Mouse (Mus musculus) gonadal fat pad, adult 2 months (tissue): ENCODE data around the gene Gm28048. TPM values are rescaled to one million over a fixed set of nuclear protein-coding genes. Genes with fewer than 3 reads are reported as not detected.

Experiments
- DNase-seq: peaks from one replicate; pipeline ENCODE4 v3.0.0-alpha.2; 2012; ENCODE audit warnings: low read depth
- polyA plus RNA-seq: library from polyadenylated mRNA; depleted of rRNA; stranded (reverse); fragments of >200 nt; gene quantifications from 2 replicates; pipeline ENCODE4 v1.2.3, GENCODE M21; 2012

Gm28048 gene
- polyA plus RNA-seq, 1 experiment = 0.49 TPM

DNA sequence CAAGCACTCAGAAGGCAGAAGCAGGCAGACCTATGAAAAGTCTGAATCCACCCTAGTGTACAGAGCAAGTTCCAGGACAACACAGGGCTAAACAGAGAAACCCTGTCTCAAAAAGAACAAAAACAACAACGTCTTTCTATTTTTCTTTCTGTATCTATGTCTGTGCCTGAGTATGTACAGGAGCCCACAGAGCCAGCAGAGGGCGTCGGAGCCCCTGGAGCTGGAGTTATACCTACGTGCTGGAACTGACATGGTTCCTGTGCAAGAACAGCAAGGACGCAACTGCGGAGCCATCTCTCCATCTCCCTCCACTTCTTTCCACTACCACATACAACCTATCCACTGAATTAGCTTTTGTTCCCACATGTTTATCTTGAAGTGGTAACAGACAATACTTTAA, 31.8 kb downstream of the Gm28048 start:
- no peak for DNase-seq

DNA sequence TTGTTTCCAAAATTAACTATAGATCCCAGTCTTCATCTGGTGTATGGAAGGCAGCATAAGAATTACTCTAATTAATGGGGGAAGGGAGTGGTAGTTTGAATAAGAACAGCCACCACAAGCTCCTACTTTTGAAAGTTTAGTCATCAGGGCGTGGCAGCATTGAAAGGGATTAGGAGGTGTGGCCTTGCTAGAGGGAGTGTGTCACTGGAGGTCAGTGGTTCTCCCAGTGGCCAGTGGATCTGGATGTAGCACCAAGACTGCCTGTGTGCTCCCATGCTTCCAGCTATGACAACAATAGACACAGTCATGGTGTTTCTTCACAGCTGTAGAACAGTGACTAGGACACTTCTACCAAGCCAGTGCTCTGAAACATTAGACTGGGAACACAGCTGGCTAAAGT, 32.8 kb downstream of the Gm28048 start:
- DNase-seq = no peak

DNA sequence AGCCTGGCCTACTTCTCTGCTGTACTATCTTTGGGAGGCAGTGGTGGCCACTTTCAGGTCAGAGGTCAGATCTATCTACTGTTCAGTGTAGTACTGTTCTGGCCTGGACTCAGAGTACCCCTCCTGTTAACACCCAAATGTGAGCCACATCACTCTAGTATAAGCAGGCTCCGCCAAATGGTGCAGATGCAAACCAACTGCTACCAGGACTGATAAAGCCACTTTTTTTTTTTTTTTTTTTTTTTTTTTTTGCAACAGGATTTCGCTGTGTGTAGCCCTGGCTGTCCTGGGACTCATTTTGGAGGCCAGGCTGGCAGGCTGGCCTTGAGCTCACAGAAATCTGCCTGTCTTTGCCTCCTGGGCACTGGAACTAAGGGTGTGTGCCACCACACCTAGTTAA, 42.9 kb downstream of the Gm28048 start:
- DNase-seq = no peak

DNA sequence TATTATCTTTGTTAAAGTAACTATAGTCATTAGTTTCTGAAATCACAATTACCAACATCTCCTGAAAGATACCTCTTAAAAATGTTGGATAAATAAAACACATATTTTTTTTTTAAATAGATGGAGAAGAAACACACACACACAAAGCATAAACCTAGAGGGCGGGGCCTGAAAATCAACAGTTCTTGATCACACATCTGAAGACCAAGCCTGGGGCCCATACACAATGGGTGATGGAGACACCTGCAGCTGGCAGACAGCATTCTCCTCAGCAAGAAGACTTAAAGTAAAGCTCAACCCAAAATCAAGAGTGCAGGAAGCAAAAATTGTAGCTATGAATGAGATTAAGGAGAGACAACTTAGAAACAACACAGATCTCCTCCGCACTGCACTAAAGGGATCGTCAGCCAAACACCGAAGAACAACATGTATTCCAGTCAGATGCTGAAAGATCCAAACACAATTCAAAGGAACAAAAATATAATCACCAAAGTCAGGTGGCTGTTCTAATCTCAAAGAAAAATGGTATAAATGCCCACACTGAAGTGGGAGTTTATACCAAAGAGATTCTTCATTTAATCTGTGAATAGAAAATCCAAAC, 44.1 kb downstream of the Gm28048 start:
- no peak for DNase-seq

- no peak for DNase-seq
Observed at GRCm38 (mm10) chr11:22936446-22937125, 45.3 kb downstream of the Gm28048 start.

DNA sequence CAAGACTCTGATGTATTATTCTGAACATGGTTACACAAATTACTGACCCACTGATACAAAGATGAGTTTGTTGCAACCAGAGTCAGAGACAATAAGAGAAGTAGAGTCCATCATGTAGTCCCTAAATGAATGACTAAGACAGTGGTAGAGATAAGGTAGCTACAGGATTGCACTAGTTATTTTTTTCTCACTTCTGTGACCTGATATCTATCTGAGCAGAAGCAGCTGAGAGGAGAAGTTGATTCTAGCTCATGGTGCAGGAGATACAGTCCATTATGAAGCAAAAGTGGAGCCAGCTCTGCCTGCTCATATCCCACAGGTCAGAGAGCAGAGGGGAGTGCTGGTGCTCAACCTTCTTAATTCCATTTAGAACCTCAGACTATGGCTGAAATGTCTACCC, 49.7 kb downstream of the Gm28048 start:
- no peak for DNase-seq

DNA sequence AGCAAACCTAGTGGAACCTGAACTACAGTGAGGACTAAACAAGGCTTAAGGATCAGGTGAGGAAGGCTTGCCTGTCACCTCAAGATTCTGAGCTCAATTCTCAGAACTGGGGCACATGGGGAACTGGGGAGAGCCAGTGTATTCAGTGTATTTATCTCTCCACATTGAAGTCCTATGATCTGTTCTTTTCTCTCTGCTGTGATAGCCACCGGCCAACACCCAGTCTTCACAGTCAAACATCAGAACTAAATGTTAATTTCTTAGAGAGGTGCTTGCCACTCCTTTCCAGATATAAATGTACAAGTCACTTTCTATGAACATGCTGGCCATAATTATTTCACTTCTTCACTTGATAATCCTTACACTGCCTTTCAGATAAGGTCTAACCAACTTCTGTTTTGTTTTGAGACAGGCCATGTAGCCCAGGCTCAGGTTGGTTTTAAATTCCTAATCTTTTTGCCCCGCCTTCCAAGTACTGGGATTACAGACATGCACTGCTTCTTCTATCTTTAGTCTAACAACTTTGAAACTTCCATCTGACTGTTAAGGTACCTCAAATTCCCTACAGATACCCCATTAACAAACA, 50.5 kb downstream of the Gm28048 start:
- no peak for DNase-seq

DNA sequence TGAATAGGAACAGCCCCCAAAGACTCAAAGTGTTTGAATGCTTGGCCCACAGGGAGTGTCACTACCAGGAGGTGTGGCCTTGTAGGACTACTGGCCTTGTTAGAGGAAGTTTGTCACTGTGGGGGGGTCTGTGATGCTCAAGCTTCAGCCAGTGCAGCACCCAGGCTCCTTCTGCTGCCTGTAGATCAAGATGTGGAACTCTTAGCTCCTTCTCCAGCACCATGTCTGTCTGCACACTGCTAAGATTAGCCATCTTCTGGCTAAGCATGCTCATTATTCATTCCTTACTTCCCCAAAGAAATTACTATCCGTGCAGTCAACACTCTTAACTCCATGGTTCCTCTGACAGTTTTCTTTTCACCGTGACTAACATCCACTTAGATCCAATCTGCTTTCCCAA, 51.8 kb downstream of the Gm28048 start:
- no peak for DNase-seq

DNA sequence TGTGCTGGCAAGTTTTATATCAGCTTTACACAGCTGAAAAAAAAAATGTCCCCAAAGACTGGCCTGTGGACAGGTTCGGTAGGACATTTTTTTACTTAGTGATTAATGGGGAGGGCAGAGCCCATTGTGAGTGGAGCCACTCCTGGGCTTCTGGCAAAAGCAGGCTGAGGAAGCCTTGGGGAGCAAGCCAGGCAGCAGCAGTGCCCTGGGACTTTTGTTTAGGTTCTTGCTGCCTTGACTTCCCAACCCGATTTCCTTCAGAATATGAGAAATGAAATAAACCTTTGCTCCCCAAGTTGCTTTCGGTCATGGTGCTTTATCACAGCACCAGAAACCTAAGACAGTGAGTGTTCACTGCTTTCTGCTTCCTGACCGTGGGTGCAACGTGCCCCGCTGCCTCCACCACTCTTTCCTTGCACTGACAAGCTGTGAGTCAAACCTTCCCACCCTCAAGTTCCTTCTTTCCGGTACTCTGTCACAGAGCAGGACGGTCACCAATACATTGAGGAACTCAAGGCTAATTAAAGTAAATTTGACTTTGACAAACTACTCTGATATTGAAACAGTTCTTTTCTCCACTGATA, 53.2 kb downstream of the Gm28048 start:
- DNase-seq = no peak

- no peak for DNase-seq
Observed at GRCm38 (mm10) chr11:22923606-22924005, 58.3 kb downstream of the Gm28048 start.

DNA sequence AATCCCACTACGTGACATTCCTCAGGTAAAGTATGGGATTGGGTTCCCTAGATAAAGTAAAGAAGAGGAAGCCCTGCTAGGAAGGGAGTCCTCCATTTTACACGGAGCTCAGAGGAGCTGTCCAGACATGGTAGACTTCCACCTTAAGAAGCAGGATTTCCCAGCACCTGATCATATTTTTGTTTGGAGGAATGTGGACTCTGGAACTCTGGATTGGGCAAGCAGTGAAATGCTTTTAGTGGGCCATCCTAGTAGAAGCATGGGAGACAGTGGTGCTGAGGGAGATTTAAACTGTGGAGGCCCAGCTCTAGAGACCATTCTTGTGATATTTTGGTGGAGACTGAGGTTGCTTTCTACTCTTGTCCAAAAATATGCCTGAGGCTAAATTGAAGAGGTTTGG, 59.3 kb downstream of the Gm28048 start:
- DNase-seq = no peak

DNA sequence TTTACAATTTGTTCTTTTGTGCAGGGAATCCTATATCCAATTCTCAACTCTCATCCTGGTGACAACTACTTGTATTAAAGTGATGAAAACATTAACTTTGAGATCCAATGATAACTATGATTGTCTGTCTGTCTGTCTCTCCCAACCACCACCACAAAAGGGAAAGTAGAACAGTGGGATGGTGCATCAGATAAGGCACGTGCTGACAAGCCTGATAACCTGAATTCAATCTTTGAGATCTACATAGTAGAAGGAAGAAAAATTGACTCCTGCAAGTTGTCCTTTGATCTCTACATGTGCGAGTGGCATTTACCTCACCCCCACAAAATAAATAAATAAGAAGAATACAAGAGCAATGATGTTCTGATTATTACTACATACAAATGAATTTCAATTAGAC, 62.6 kb downstream of the Gm28048 start:
- DNase-seq = no peak

DNA sequence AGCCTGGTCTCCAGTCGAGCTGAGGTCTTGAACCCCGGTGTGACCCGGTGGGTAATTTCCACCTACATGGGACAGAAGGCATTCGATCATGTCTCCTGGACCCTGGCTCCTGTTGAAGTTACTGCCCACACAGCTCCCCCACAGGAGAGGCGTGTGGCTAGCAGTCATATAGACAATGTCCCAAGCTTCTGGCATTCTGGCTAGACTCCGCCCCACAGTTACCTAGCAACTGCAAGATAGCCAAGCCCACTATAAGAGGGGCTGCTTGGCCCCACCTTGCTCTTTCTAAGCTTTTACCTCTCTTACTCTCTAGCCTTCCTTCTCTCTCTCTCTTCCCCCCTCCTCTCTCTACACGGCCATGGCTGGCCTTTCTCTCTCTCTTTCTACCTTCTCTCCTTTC, 64.1 kb downstream of the Gm28048 start:
- no peak for DNase-seq

GRCm38 (mm10) chr11:22913744-22914143, 68.1 kb downstream of the Gm28048 start:
- DNase-seq = no peak

DNA sequence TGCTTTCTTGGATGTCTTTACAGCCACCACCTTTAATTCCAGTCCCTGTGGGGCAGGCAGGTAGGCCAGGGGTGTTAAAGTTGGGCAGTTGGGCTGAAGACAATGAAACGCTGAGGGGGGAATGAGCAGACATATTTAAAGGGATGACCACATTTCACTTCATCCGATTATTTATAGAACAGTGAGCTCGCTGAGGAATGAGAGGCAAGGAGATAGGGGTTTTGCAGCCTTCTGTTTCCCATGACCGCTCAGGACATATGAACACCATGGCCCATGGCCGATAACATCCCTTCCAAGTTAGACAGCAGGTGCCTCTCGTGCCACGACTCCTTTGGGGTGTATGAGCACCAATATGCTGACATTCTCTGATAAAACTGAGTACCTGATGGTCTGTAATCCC, 70.1 kb downstream of the Gm28048 start:
- no peak for DNase-seq

GRCm38 (mm10) chr11:22906453-22906865, 75.4 kb downstream of the Gm28048 start:
- no peak for DNase-seq

- no peak for DNase-seq
Observed at GRCm38 (mm10) chr11:22902923-22903322, 79.0 kb downstream of the Gm28048 start.

GRCm38 (mm10) chr11:22900041-22900440, 81.8 kb downstream of the Gm28048 start:
- no peak for DNase-seq

- DNase-seq = no peak
Observed at GRCm38 (mm10) chr11:22897642-22898041, 84.2 kb downstream of the Gm28048 start.

DNA sequence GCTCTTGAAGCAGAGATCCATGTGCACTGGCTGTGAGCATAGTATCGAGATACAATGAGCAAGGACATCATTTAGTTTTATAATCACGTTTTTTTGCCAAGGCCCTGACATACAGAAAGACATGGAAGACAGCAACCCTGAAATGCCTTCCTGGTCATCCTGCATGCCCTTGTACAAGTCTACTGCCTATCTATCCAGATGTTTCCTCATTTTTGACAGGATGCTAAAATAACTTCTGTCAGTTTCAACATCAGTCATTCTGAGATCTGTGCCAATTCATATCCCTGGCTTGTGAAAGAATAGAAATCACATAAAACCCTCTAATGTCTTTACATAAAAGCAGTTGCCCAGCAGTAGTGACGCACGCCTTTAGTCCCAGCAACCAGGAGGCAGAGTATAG, 84.8 kb downstream of the Gm28048 start:
- no peak for DNase-seq

DNA sequence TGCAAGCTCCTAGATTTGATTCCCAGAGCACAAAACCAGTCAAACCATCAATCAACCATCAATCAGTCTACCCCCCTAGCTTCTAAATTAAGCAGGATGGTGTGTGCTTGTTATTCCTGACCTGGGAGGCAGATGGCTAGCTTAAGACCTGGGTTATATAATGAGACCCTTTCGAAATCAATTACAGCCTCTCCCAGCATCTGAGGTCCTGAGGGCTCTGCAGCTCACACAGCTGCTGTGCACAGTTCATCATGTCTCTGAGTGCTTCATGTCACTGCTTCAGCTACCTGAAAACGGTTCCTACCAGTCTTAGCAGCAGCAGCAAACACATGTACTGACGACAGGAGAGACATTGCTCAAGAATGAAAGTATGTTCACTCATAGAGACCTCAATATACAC, 88.8 kb downstream of the Gm28048 start:
- DNase-seq = no peak

DNA sequence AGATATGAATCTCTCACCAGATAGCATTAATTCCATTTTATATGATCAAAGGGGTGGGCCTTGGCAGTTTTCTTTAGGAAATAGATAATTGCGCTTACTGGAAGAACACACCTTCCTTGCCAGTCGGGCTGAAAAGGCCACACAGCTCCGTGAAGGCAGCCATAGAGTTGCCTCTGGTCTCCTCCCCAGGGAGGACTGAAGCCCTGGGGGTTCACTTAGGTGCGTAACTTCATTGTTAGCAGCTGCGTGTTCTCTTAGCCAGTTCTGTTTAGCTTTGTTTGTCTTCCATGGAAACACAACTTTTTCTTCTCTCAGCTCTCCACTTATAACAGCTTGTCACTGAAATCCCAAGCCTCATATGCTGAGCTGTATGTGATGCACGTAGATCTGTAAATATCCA, 89.4 kb downstream of the Gm28048 start:
- no peak for DNase-seq

DNA sequence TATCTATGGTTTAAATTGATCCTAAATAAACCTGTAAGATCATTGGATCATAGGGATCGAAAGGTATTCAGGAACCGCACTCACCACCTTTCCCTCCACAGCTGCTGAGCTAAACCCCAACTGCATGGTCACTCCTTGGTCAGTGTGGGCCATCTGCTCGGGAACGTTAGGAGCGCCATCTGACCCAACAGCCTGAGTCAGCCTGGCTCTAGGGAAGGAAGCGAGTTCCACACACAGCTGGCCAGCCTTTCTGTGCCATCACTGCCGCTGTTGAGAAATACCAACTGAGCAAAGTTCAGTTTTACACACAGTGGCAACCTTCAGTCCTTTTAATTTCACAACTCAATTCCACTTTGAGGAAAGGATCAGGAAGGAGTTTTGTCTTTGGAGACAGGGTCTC, 90.0 kb downstream of the Gm28048 start:
- DNase-seq = no peak
